Mouse (Mus musculus) heart, adult 2 months (tissue): ENCODE measurements at regions not wholly inside any gene's neighbourhood (a gene's known extent, or its start where the extent isn't known, plus 50 kb on each side); places are given as distances from the start of the nearest gene placed in this dataset.

Experiments used
- DNase-seq, 2 experiments: peaks; one replicate each; pipeline ENCODE4 v3.0.0; 2021
- H3K27ac ChIP-seq: fragments of 200-600 bp; 2 replicates; pipeline ENCODE4 v1.8.1; 2022
- H3K27me3 ChIP-seq: fragments of 200-500 bp; 2 replicates; pipeline ENCODE4 v1.6.1; 2012; ENCODE audit warnings: mild to moderate bottlenecking, low read length, inconsistent platforms, mixed read lengths; ENCODE audit not compliant: control insufficient read depth, insufficient read depth
- H3K36me3 ChIP-seq: fragments of 200-500 bp; 2 replicates; pipeline ENCODE4 v1.6.1; 2012; ENCODE audit warnings: low read length, inconsistent platforms; ENCODE audit not compliant: control insufficient read depth, insufficient read depth
- H3K4me1 ChIP-seq: fragments of 200-500 bp; 2 replicates; pipeline ENCODE4 v1.6.1; 2011; ENCODE audit warnings: low read length; ENCODE audit not compliant: control insufficient read depth, insufficient read depth
- H3K4me3 ChIP-seq: fragments of 200-600 bp; 2 replicates; pipeline ENCODE4 v1.8.1; 2022
- H3K79me2 ChIP-seq: fragments of 200-500 bp; replicated peaks from 2 replicates; pipeline ENCODE4 v1.6.1; 2012; ENCODE audit warnings: mild to moderate bottlenecking, inconsistent platforms, low read length, moderate library complexity, mixed read lengths; ENCODE audit not compliant: control insufficient read depth, insufficient read depth
- H3K9ac ChIP-seq: fragments of 200-500 bp; 2 replicates; pipeline ENCODE4 v1.6.1; 2012; ENCODE audit warnings: low read depth, mild to moderate bottlenecking, control low read depth, inconsistent platforms, low read length, mixed read lengths
- CTCF ChIP-seq: fragments of 200-600 bp; IDR thresholded peaks from 2 replicates; pipeline ENCODE4 v1.8.1; 2022; ENCODE audit warnings: antibody characterized with exemption, mild to moderate bottlenecking, moderate library complexity
- EP300 ChIP-seq: fragments of 200-500 bp; IDR thresholded peaks from 2 replicates; pipeline ENCODE4 v1.6.1; 2011; ENCODE audit warnings: low read depth, low read length, control low read depth; ENCODE audit not compliant: insufficient read depth
- POLR2A ChIP-seq: fragments of 200-500 bp; IDR thresholded peaks from 2 replicates; pipeline ENCODE4 v1.6.1; 2011; ENCODE audit warnings: mild to moderate bottlenecking, low read depth, low read length, control low read depth; ENCODE audit not compliant: insufficient read depth
- WGBS: fragments of 180-500 bp; shearing (Covaris S2); methylation state at CpG from one replicate; pipeline ENCODE4 v1.1.7; 2018; 5-methylcytosine and 5-hydroxymethylcytosine counted together
- intact Hi-C: fragments of 180-260 bp; cut with DNase I; formaldehyde crosslinking; loops from one replicate; pipeline ENCODE4 v1.15.1; 2025

GRCm38 (mm10) chr6:117428441-117428840 is 260.1 kb downstream of the Cxcl12 start:
- Histone ChIP-seq H3K4me1 (peaks cover 2% of the 10 kb centered on the region), H3K36me3 (no peaks in the 10 kb centered on the region), H3K27me3 (no peaks in the 10 kb centered on the region), H3K79me2 (no peaks in the 10 kb centered on the region), H3K9ac (no peak overlapping the region), H3K4me3 (no peak overlapping the region), H3K27ac (no peak overlapping the region)
- intact Hi-C loops, result no loop called here
- no peak for TF ChIP-seq EP300
- TF ChIP-seq CTCF, result no peak
- no peak for TF ChIP-seq POLR2A
- no peak for DNase-seq
- 89% methylated on average over 11 of the region's 11 CpGs for WGBS

GRCm38 (mm10) chr6:117430876-117431781 is 262.8 kb downstream of the Cxcl12 start:
- peak; percentile 43 to 81 for DNase-seq
- no peaks in the 10 kb centered on the region for H3K36me3 ChIP-seq
- no peak overlapping the region for H3K9ac ChIP-seq
- no peak overlapping the region for H3K4me3 ChIP-seq
- peak; percentile 48 for TF ChIP-seq CTCF
- no peak for TF ChIP-seq POLR2A
- H3K27me3 ChIP-seq, result no peaks in the 10 kb centered on the region
- H3K79me2 ChIP-seq, result no peaks in the 10 kb centered on the region
- H3K4me1 ChIP-seq, result peaks cover 5% of the 10 kb centered on the region
- H3K27ac ChIP-seq, result no peak overlapping the region
- WGBS, result 80% methylated on average over 15 of the region's 15 CpGs
- intact Hi-C loops, result loop anchor here (10.0 kb wide), 1 partner anchor 224 kb away; no protein-coding TSS in a partner anchor

DNA sequence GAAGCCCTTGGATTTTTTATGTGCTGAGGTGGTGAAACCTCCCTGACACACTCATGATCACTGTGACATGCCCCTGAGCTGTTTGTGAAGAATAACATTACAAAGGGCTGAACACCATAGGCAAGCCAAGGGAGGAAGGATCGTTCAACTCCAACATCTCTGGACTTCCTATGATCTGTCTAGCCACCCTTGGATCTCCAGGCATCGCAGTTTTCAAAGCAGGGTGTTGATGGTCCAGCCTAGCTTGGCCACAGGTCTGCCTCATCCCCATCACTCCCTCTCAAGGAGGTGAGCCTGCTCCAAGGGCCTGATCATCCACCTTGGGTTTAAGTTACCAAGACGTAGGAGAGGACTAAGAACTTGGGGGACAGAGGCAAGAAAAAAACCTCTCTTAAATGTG is 268.5 kb downstream of the Cxcl12 start:
- intact Hi-C loops, result loop anchor here (5.0 to 10.0 kb wide), 5 partner anchors 90 to 265 kb away; no protein-coding TSS in a partner anchor
- H3K9ac ChIP-seq, result no peak overlapping the region
- H3K79me2 ChIP-seq, result no peaks in the 10 kb centered on the region
- no peak for TF ChIP-seq POLR2A
- TF ChIP-seq CTCF, result no peak
- no peak for TF ChIP-seq EP300
- no peaks in the 10 kb centered on the region for H3K36me3 ChIP-seq
- H3K27me3 ChIP-seq, result no peaks in the 10 kb centered on the region
- H3K4me3 ChIP-seq, result no peak overlapping the region
- H3K27ac ChIP-seq, result peak overlapping the region; percentile 76
- no peak for DNase-seq
- WGBS, result 89% methylated on average over 3 of the region's 3 CpGs
- H3K4me1 ChIP-seq, result peaks cover 15% of the 10 kb centered on the region

- intact Hi-C loops, result loop anchor here (2.0 to 10.0 kb wide), 7 partner anchors 51 to 265 kb away; no protein-coding TSS in a partner anchor
- no peak overlapping the region for H3K4me3 ChIP-seq
These were observed 269.2 kb downstream of the Cxcl12 start for GRCm38 (mm10) chr6:117437411-117438101.

DNA sequence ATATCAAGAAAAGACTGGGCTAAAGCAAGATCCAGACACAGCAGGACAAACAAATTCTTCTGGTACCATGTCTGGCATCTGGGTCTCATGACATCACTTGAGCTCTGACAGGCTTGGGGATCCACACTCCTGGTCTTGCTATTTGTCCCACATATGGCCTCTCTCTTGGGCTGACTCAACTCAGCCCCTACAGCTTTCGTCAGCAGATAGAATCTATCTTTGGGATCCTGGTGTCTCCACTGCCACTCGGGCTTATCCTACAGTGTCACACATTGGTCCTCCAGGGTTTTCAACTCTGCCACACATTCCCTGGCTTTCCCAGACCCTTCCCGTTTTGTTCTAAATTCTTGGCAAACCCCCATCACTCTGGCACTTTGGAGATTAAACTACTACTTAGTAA is 280.3 kb downstream of the Cxcl12 start:
- Histone ChIP-seq H3K27ac (no peak overlapping the region), H3K79me2 (no peaks in the 10 kb centered on the region), H3K27me3 (no peaks in the 10 kb centered on the region), H3K4me1 (no peaks in the 10 kb centered on the region; the same call in 1 of the 2 replicates), H3K9ac (no peak overlapping the region), H3K36me3 (no peaks in the 10 kb centered on the region), H3K4me3 (no peak overlapping the region)
- WGBS, result 78% methylated on average over 3 of the region's 3 CpGs
- DNase-seq, result no peak
- intact Hi-C loops, result no loop called here
- TF ChIP-seq EP300 (no peak), CTCF (no peak)

More at GRCm38 (mm10) chr6:117437411-117438101, 269.2 kb downstream of the Cxcl12 start:
- H3K4me1 ChIP-seq, result peaks cover 15% of the 10 kb centered on the region
- DNase-seq, result peak; percentile 82 to 89
- H3K36me3 ChIP-seq, result no peaks in the 10 kb centered on the region
- no peaks in the 10 kb centered on the region for H3K79me2 ChIP-seq
- TF ChIP-seq EP300 (peak; percentile 91), CTCF (peak; percentile 23; the same call in 1 of the 2 replicates), POLR2A (no peak)
- H3K27ac ChIP-seq, result peak overlapping the region; percentile 76
- 17% methylated on average over 10 of the region's 10 CpGs for WGBS
- no peaks in the 10 kb centered on the region for H3K27me3 ChIP-seq
- H3K9ac ChIP-seq, result no peak overlapping the region

DNA sequence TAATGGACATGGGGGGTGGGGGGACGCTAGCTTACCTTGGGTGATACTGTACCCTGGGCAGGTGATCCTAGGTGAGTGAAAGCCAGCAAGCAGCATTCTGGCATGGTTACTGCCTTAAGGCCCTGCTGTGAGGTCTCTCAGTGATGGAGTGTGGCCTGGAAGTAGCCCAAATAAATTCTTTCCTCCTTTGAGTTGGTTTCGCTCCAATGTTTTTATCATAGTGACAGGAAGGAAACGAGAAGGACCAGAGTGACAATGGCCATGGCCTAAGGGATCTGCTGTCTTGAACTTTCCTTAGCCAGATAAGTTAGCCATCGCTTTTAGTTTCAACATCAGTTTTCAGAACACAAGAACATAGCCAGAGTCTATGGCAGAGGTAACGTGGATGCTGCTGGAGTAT is 282.7 kb downstream of the Cxcl12 start:
- intact Hi-C loops, result loop anchor here (5.0 kb wide), 1 partner anchor 41 kb away; no protein-coding TSS in a partner anchor
- Histone ChIP-seq H3K27me3 (no peaks in the 10 kb centered on the region), H3K36me3 (no peaks in the 10 kb centered on the region), H3K79me2 (no peaks in the 10 kb centered on the region), H3K4me3 (no peak overlapping the region), H3K9ac (no peak overlapping the region), H3K27ac (no peak overlapping the region; the same call in 1 of the 2 replicates), H3K4me1 (no peaks in the 10 kb centered on the region; the same call in 1 of the 2 replicates)
- TF ChIP-seq CTCF (no peak), EP300 (no peak), POLR2A (no peak)
- DNase-seq, result no peak
- WGBS, result 47% methylated on average over 5 of the region's 5 CpGs
